Mouse (Mus musculus) frontal cortex, adult (tissue): ENCODE measurements around the gene Gm20388.
A peak's percentile ranks its signal among the peaks of the same experiment; 100 is the strongest.

Experiments
- ATAC-seq: cut with Nextera tagmentation; 2 replicates; pipeline ENCODE4 v1.9.2; 2017; ENCODE audit warnings: mild to moderate bottlenecking, moderate library complexity, mixed read lengths; ENCODE audit not compliant: low TSS enrichment

The Gm20388 gene

DNA sequence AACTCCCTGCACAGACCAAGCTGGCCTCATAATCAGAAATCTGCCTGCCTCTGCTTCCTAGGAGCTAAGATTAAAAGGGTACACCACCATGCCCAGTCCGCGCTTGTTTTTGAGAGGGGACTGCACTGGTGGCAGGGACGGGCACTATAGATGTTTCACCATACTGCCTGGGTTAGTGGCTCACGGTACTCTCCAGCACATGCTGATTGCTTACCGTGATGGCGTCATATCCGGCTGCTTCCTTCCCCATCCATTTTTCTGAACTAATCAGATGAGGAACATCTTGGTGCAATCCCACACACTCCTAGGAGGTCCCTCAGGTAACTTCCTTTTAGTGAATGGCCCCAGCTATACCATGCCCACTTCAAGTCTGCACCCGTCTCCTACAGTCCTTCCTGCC is 134.3 kb downstream of the Gm20388 start:
- ATAC-seq = no peak

DNA sequence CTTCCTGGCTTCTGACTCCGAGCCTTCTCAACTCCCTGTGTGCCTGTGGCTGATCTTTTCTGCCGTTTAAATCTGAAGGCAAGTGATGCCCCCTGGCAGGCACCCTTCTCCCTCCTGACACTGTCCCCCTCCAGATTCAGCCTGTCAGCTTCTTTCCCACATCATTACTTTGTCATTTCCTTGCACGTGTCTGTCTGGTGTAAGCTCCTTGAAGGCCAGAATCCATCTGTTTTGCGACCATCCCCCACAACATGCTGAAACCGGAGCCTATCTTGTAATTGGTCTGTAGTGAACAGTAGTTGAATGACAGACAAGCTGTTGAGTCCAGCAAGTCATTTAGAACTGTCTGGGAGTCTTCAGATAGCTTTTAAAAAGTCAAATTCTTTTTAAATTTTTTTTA is 134.8 kb downstream of the Gm20388 start:
- no peak for ATAC-seq

DNA sequence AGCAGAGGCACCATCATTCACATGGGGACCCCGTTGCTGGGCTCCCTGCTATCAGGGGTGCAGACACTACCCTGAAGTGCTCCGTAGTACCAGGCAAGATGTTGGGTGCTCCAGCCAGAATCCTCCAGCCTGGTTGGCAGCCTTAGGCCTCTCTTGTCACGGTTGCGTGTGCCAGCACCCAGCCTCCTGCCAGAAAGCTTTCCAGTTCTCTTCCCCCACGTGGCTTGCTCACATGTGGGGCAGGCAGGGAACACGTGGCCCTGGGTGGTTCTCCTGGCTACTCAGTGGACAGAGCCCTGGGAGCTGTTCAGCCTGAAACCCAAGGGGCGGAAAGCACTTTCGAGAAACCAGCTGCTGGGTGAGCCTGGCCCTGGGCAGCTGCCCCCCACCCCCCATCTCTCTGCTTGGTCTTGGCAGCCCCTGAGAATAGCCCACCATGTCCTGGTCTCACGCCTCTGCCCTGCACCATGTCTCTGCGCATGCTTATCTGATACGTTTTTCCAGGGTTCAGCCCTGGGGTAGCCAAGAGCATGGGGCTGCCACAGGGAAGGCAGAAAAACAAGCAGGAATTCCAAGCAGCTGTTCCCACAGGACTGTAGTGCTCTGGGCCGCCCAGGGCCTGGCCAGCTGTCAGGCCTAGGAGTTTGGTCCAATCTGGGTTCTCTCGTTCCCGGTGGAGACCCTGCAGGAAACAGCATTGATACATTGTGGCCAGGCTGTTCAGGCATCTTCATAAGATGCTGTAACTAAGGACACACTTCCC is 135.8 kb downstream of the Gm20388 start:
- peak; percentile 89 for ATAC-seq

DNA sequence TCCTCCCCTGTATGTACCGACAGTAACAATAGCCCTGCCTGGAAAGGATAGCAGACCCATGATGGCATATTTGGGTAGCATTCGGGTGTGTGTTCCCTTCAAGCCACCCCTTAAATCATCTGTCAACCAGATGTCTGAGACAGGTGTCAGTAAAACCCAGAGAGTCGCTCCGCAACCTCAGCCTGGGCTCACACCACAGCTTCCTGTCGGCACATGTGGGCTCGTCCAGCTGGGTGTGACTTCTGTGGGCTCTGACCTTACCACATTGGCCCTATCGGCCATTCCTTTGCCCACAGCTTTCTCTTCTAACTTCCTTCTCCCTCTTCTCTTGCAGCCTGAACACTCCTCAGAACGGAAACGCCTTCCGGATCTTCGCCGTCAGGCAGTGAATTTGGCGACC is 139.3 kb downstream of the Gm20388 start:
- ATAC-seq = no peak

DNA sequence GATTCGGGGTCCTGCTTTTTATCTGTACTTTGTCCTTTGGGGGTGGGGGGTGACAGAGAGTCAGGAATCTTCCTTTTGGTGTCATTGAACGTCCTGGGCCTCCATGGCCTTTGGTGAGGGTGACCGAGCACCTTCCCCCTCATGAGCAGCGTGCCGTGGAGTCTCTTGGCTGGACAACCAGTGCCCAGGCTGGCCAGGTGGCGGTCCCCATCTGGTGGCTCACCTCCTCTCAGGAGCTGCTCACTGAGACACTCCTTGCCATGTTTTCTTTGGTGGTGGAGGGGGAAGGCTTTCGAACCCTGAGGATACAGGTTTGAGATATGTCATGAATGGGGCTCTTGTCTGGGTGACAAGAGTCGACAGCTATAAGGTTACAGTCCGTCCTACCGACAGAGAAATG is 139.7 kb downstream of the Gm20388 start:
- no peak for ATAC-seq

DNA sequence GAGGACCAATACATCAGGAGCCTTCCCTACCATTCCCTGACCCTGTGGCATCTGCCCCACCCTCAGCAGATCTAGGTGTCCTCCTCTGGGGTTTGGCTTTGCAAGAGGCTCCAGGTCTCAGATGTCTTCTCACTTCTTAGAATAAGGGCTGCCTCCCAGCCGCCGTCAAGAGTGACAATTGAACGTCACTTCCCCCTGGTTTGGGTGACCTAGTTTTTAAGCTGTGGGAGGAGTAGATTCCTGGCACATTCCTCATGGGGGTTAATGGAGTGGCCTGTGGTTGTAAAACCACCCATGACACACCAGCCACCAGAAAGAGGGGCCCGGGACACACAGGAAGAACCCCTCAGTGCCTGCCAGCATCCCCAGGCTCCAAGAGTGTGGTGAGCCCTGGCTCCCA is 140.4 kb downstream of the Gm20388 start:
- ATAC-seq = no peak

DNA sequence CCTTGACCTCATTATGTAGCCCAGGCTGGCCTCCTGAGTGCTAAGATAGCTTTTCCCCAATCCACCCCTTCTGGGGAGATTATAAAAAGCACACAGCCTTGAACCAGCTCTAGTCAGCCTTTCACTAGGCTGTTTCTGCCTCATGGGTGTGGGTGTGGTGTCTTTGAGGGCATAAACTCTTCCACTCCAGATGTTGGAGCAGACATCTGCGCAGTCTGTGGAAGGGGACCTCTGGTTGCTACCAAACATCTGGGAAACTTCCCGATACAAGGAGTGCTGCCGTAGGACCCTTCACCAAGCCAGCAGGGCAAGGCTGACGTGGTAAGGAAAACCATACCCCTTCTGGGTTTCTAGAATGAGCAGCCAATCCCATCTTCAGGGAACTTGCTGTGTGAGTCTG is 141.3 kb downstream of the Gm20388 start:
- ATAC-seq = no peak

DNA sequence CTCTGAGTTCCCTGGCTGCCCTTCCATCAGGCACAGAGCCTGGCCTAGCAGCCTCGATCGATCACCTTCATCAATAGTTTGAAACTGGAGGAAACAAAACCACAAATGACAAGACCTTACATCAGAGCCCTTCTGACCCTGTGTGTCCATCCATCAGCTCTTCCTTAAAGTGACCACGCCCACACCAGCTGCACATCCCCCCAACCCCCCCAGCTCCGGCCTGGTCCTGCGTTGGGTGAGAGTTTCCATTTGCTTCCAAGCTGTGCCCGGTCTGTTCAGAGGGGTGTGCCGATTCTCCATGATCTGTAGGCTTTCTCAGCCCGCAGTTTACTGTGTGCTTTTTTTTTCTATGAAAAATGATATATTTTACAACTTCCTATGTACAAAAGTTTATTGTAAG is 141.7 kb downstream of the Gm20388 start:
- no peak for ATAC-seq

DNA sequence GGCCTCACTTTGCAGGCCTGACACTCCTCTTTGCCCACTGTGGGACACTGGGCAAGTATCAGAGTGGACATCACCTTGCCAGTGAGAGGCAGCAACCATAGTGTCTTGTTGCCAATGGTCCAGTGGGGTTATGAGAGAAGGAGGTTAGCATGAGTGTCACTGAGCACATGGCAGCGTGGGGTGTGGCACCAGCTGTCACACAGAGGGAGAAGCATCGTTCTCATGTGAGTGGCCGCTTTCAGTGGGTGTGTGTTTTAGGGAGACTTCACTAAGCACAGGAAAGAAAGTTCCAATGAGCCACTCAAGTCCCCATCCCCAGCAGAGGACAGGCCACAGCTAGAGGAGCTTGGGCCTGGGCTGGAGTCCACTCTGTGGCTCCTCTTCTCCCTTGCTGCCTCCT is 144.2 kb downstream of the Gm20388 start:
- no peak for ATAC-seq

DNA sequence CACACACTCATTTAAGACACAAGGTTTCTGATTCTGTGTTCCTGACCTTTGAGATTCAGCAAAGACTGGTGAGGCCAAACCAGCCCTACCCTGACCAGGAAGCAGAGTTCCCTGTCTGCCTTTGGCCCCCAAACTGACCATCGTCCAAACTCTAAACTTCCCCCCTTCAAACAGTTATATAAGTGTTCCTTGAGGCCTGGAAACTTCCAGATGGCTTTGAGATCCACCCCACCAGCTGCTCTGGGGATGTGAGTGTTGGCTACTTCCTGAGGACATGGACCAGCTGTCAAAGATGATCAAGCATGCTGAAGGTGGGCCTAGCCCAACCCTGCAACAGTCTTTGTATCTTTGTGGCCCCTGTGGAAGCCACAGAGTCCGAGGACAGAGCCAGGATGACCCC is 146.4 kb downstream of the Gm20388 start:
- no peak for ATAC-seq

DNA sequence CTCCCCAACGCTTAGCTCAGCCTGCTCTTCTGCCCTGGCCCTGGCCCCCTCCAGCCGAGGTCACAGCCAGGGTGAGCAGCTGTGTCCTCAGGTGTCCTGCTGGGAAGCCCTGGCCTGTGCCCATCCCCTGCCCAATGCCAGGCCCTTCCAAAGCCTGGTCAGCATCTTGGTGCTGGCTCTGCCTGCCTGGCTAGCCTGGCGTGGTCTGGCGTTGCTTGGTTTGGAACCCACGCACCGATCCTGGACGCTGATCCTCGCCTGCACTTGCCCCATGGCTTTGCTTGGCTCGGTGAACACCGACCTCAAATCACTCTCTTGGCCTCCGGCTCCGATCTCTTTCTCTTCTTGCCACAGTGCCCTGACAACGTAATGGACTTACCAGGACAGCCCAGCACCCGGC is 152.1 kb downstream of the Gm20388 start:
- no peak for ATAC-seq

DNA sequence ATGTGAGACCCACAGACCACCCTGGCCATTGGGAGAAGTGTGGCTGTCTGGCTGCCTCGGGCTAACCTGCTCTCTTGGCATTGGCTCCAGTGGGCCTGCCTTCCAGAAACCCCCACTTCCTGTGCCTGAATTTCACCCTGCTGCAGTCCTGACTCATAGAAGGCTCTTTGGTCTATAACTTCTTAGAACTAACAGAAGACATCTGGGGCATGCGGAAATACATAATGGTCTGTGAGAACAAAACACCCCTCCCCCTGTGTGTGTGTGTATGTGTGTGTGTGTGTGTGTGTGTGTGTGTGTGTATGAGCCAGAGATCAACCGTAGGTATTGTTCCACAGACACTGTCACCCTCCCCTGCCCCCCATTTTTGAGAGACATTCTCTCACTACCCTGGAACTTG is 152.7 kb downstream of the Gm20388 start:
- ATAC-seq = no peak

DNA sequence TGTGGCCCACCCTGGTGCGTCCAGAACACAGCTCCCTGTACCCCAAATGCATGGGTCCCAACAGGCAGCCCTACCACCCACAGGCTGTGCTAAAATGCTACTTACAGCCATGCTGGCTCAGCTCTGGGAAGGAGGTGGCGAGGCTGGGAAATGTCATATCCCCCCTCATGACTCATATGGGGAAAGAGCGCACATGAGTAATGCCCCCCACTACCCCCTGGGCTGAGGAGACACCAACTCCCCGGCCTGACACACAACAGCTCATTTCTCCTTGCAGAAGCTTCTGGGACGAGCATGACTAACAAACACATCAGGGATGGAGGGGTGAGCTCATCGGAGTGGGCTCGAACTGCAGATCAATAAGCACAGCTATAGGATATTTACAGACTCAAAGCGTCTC is 155.0 kb downstream of the Gm20388 start:
- no peak for ATAC-seq

DNA sequence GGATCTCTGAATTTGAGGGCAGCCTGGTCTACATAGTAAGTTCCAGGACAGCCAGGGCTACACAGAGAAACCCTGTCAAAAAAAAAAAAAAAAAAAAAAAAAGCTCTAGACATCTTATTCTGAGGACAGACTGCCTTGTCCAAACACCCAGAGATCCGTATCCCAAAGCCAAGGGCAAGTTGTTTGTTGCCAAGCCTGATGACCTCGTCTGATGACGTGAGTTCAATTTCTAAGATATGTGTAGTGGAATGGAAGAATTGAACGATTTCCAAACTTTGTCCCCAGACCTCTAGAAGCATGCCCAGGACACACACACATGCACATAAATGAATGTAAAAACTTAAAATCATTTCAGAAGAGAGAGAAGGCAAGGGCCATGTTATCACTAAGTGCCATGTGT is 155.6 kb downstream of the Gm20388 start:
- no peak for ATAC-seq

DNA sequence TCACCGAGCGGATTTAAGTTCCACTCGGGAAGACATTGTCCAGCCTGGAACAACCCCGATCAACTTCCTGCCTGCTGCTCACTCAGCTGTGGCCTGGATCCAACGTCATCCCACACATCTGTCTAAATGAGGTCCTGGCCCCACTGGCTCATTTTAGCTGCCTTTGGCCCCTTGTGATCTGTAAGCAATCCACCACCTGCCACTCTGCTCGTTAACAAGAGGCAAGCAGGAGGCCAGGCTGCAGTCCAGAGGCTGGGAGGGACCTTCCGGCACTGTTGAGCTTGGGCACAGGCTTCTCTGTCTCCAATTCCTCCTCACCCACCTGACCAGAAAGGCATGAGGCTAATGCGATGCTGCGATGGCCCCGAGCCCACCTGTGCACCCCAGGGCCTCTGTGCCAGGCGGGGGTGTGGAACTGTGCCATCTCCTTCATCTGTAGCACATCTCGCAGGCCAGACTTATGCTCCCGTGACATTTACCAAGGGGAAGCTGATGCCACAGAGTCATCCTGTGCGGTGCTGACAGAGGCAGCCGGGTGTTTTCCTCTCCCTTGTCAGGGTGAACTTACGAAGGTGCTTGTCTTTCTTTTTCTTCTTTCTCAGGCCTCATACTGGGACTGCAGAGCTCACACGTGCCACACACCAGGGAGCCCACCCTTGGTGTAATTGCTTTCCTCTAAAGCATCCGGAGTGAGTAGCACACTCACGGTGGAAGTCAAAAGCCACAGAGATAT is 157.5 kb downstream of the Gm20388 start:
- no peak for ATAC-seq

DNA sequence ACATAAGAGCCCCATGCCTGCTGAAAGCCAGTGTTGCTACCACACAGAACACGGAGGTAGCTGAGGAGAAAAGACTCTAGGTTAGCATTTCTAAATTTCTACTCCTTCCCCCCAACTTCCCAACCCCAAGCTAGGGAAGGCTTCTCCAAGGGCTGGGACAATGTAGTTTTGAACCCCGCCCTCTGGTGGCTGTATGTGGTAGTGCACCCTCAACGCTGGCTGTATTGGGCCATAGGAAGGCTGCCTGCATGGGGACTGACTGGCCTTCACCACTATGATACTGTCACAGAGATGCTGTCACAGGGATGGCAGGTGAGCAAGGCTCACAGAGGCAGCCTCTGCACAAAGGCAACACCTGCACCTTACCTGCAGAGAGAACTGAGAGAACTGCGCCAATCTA is 161.0 kb downstream of the Gm20388 start:
- ATAC-seq = peak; percentile 87

DNA sequence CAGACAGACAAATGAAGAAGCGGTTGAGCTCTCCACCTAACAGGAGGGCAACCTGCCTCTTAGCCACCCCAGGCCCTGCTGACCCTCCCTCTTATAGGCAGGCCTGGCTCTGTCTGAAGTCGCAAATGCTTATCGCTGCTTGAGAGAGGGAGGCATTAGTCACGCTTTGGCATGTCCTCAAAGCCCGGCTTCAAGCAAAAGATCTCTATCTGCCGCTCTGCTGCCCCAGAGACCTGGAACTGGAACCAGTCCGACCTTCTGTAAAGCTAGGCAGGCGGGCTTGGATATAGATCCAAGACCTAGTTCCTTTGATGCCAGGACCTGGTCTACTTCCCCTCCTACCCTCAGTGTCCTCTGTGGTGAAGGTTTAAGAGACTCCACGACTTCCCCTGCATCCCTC is 161.6 kb downstream of the Gm20388 start:
- no peak for ATAC-seq

DNA sequence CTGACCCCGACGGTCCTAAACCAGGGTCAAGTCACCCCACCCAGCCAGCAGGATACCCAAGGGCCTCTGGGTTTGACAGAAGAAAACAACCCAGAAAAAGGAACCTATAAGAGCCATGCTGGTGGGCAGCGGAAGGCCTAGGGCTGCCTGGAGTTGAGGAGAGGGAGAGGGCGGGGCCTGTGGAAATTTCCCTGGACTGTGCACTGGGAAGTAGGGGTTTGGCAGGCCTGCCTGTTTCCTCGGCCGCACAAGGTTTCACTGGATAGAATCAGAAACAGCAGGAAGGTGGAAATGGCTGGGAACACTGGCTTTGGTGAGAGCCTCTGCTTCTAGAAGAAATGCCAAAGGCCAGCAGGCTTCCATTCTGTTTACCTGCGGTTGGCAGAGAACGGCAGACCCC is 162.2 kb downstream of the Gm20388 start:
- ATAC-seq = no peak

DNA sequence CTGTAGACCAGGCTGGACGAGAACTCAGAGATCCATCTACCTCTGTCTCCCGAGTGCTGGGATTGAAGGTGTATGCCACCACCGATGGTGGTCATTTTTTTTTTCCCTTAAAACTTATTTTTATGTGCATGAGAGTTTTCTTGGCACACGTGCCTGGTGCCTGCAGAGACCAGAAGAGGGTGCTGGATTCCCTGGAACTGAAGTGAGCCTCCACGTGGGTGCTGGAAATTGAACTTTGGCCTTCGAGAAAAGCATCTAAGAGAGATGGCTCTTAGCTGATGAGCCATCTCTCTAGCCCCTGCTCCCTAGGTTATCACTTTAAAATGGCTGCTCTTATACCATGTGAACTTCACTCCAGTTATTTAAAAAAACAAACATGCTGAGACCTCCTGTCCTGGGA is 163.9 kb downstream of the Gm20388 start:
- no peak for ATAC-seq

DNA sequence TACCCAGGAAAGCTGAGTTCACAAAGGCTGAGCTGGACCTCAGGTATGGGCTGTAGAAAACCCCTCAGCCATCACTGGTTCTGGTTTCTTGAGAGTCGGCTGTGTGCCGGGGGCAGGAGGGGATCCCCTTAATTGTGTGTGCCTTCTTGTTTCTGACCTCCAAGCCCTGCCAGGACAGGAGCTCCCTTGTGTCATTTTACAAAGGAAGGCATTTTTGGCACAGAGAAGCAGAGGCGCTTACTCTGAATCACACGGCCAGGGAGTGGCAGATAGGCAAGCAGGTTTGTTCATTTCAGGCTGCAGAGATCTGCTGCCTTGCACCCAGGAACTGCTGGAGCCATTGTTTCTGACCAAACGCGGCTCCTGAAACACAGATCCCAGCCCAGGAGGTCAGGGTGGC is 164.7 kb downstream of the Gm20388 start:
- ATAC-seq = no peak

DNA sequence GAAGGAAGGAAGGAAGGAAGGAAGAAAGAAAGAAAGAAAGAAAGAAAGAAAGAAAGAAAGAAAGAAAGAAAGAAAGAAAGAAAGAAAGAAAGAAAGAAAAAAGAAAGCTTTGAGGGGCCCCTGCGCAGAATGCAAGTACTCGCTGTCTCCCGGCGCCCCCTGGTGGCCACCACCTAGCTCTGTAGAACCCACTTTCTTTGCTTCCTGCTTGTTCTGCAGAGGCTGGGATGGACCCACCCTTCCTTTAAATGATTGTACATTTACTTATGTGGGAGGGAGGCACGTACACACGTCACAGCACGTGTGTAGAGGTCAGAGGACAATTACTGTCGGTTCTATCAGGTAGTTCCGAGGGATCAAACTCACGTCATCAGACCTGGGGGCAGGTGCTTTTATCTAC is 167.4 kb downstream of the Gm20388 start:
- peak; percentile 63 for ATAC-seq

DNA sequence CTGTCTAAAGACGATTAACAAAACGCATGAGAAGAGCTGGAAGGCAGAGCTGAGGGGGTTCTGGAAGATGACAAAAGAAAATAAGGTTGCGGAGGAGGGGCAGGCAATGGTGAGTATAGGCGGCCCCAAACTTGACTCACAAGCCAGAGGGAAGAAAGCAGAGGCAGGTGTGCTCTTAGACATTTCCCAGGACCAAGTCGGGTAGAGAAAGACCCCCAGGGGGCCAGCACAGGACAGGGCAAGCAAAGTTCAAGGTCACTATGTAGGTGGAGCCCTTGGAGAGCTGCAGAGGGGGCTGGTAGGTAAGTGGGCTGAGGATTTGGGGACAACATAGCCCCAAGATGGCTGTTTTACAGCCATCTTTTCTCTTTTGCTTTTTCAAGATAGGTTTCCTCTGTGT is 168.7 kb downstream of the Gm20388 start:
- ATAC-seq = no peak

DNA sequence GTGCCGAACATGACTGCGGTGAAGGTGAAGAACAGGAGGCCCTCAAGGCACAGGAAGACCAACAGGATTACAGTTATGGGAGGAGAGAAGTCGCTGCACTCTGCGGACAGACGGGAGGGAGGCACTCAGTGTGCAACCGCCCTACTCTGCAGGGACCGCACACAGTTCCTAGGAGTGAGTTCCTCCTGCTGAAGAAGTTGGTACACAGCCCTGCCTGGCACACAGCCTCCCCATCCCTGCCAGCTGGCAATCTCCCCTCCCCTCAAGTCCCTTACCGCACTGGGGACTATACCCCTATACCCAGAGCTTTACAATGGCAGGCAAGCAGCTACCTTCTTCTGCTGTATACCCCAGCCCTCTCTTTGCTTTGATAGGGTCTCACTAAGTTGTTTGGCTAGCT is 172.6 kb downstream of the Gm20388 start:
- no peak for ATAC-seq

DNA sequence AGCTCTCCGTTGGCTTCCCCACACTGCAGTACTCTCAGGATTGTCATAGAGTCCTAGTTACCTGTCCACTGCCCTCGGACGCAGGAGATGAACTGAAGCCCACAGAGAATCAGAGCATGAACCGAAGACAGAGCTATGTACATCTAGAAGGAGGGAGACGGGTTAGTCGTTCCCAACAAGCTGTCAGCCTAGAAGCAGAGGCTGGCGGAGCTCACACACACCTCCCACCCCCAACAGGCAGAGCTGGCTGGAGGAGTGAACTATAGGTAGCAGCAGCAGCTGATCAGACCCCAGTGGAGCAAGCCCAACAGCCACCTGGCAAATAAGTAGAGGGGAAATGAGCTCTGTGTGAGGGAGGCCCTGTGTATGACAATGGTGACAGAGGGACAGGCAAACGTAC is 174.1 kb downstream of the Gm20388 start:
- ATAC-seq = peak; percentile 64; the same call in 1 of the 2 replicates
